Mouse (Mus musculus) embryonic stem cell, embryonic (primary cell): ENCODE data around the gene Pitpnm2.
"Not testable (repeated sequence)": the region's sequence is repeated elsewhere in the genome, so short reads cannot be mapped to it uniquely, and the experiment has no call there.

ENCODE experiments used
- CTCF ChIA-PET, 4 experiments: fragments of 300-600 bp in 2 of 4; fragments of 350-600 bp in 2 of 4; sonication (Branson Sonifier 250); formaldehyde crosslinking; loops; one replicate each; lab custom pipeline; 2022; ENCODE audit warnings: inconsistent platforms in 2 of 4; lab: Charles Lee
- POLR2A ChIA-PET, 4 experiments: fragments of 300-600 bp in 2 of 4; fragments of 350-600 bp in 2 of 4; sonication (Branson Sonifier 250); formaldehyde crosslinking; loops; one replicate each; lab custom pipeline; 2022; ENCODE audit warnings: antibody characterized with exemption in 4 of 4, inconsistent platforms in 1 of 4; lab: Charles Lee

The Pitpnm2 gene

DNA sequence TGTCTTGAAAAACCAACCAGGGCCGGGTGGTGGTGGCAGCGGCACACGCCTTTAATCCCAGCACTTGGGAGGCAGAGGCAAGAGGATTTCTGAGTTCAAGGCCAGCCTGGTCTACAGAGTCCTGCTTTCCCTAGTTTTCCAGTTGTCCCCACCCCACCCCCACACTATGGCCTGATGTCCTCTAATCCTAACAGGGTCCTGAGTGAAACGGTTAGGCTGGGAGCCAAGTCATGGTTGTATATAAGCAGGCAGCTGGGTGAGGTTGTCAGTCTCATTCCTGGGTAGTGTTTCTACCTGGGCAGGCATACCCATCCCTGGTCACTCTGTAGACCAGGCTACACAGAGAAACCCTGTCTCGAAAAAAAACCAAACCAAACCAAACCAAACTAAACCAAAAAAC, 32.5 kb downstream of the Pitpnm2 start:
- POLR2A ChIA-PET = interaction anchor here in 1 of 4 experiments (1.3 kb wide), 1 partner anchor 31 kb away, joined by 3 read pairs; no protein-coding TSS in a partner anchor
- CTCF ChIA-PET = not testable (repeated sequence)

GRCm38 (mm10) chr5:124216403-124216802, 33.2 kb downstream of the Pitpnm2 start:
- ChIA-PET POLR2A (interaction anchor here in 1 of 4 experiments (0.5 to 1.3 kb wide), 3 partner anchors 17 to 217 kb away, joined by 3 read pairs; no protein-coding TSS in a partner anchor), CTCF (no interaction called here)

GRCm38 (mm10) chr5:124215647-124216046, 33.9 kb downstream of the Pitpnm2 start:
- POLR2A ChIA-PET = interaction anchor here in 3 of 4 experiments (0.5 to 1.5 kb wide), 7 partner anchors 10 to 216 kb away, joined by 3 to 6 read pairs (median 3); partner anchors contain the start of genes 2810006K23Rik (in 1 of the 3) and Mphosph9 (in 1 of the 3)
- CTCF ChIA-PET = no interaction called here

- POLR2A ChIA-PET = interaction anchor here in 2 of 4 experiments (0.5 to 2.1 kb wide), 10 partner anchors 8 to 494 kb away, joined by 3 to 6 read pairs (median 4); partner anchors contain the start of genes 2810006K23Rik (in 2 of the 2), Mphosph9 (in 2 of the 2) and Zcchc8 (in 1 of the 2)
These were observed 34.9 kb downstream of the Pitpnm2 start for GRCm38 (mm10) chr5:124214516-124215145.

GRCm38 (mm10) chr5:124213588-124214469, 35.7 kb downstream of the Pitpnm2 start:
- CTCF ChIA-PET = interaction anchor here in 2 of 4 experiments (0.5 to 0.9 kb wide), 2 partner anchors 35 to 51 kb away, joined by 3 to 5 read pairs; no protein-coding TSS in a partner anchor

More at GRCm38 (mm10) chr5:124214516-124215145, 34.9 kb downstream of the Pitpnm2 start:
- CTCF ChIA-PET = no interaction called here

DNA sequence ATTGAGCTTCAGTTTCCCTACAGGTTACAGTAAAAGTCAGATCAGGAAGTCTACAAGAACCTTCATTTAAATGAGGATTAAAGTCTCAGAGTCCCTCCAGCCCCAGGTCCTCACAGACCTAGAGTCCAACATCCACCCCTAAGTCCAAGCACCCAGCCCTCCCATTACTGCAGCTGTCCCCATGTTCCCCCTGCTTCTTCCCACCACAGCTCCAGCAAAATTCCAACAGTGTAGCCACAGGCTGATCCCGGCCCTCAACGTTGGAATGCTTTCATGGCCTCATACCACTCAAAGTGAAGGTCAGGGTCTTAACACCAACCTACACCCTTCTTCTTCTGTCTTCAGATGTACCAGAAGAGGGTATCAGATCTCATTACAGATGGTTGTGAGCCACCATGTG, 37.9 kb downstream of the Pitpnm2 start:
- ChIA-PET CTCF (interaction anchor here (0.6 to 1.7 kb wide), 4 partner anchors 15 to 472 kb away, joined by 3 to 8 read pairs (median 4); no protein-coding TSS in a partner anchor), POLR2A (interaction anchor here in 3 of 4 experiments (0.7 to 1.8 kb wide), 11 partner anchors 12 to 549 kb away, joined by 3 to 5 read pairs (median 4); partner anchors contain the start of genes 2810006K23Rik (in 1 of the 3) and Mphosph9 (in 1 of the 3))

More at GRCm38 (mm10) chr5:124213588-124214469, 35.7 kb downstream of the Pitpnm2 start:
- POLR2A ChIA-PET = interaction anchor here in 3 of 4 experiments (0.7 to 2.1 kb wide), 9 partner anchors 8 to 114 kb away, joined by 3 to 6 read pairs (median 4); partner anchors contain the start of genes 2810006K23Rik (in 2 of the 3) and Mphosph9 (in 2 of the 3)

- POLR2A ChIA-PET = interaction anchor here in 3 of 4 experiments (0.5 to 1.8 kb wide), 13 partner anchors 11 to 550 kb away, joined by 3 to 5 read pairs (median 4); partner anchors contain the start of genes 2810006K23Rik (in 1 of the 3), Arl6ip4 (in 1 of the 3) and Mphosph9 (in 1 of the 3)
These were observed 38.3 kb downstream of the Pitpnm2 start for GRCm38 (mm10) chr5:124211234-124211633.

DNA sequence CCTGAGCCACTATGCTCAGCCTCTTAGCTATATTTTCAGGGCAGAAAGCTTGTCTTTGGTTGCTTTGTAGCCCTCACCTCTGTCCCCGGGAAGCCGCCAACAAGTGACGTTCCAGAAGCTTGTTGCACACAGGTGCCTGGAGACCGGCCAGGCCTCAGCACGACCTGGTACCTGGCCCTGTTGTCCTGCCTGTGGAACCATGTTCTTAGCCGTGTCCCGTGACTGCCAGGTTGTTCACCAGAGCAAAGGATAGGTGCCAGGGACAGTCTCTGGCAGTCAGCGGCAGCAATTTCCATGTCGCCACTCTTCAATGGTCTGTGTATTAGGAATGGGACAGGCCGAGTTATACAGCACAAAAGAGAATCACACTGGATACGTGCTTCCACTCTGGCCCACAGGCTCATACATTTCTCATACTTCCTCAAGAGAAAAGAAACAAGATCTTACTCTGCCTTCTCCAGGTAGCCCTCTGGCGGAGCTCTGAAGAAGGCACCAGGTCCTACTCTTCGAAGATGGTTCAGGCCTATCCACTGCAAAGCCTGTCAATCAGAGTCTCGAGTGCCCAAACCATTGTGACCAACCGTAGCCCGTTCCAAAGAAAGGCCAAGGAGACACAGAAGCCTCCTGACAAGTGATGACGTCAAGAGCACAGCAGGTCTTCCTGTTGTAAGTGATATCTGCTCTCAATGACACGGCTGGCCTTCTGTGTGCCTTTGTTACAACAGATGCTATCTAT, 39.1 kb downstream of the Pitpnm2 start:
- ChIA-PET POLR2A (interaction anchor here in 3 of 4 experiments (0.6 to 1.8 kb wide), 12 partner anchors 10 to 117 kb away, joined by 3 to 6 read pairs (median 4); partner anchors contain the start of genes 2810006K23Rik (in 1 of the 3) and Mphosph9 (in 1 of the 3)), CTCF (interaction anchor here (0.6 to 1.7 kb wide), 8 partner anchors 16 to 641 kb away, joined by 3 to 9 read pairs (median 3); no protein-coding TSS in a partner anchor)

More at GRCm38 (mm10) chr5:124211234-124211633, 38.3 kb downstream of the Pitpnm2 start:
- CTCF ChIA-PET = interaction anchor here (0.6 to 1.7 kb wide), 6 partner anchors 15 to 471 kb away, joined by 3 to 8 read pairs (median 4); no protein-coding TSS in a partner anchor

GRCm38 (mm10) chr5:124209850-124210249, 39.7 kb downstream of the Pitpnm2 start:
- CTCF ChIA-PET = interaction anchor here (0.6 to 1.2 kb wide), 6 partner anchors 10 to 47 kb away, joined by 3 to 5 read pairs (median 4); no protein-coding TSS in a partner anchor
- POLR2A ChIA-PET = interaction anchor here in 3 of 4 experiments (0.7 to 1.2 kb wide), 11 partner anchors 10 to 274 kb away, joined by 3 to 7 read pairs (median 4); no protein-coding TSS in a partner anchor

GRCm38 (mm10) chr5:124208030-124208429, 41.5 kb downstream of the Pitpnm2 start:
- CTCF ChIA-PET = interaction anchor here in 2 of 4 experiments (1.2 to 1.6 kb wide), 2 partner anchors 45 kb away, joined by 3 to 4 read pairs; no protein-coding TSS in a partner anchor
- POLR2A ChIA-PET = interaction anchor here in 2 of 4 experiments (0.7 to 1.6 kb wide), 4 partner anchors 14 to 95 kb away, joined by 3 read pairs; no protein-coding TSS in a partner anchor

GRCm38 (mm10) chr5:124206481-124207038, 43.0 kb downstream of the Pitpnm2 start:
- ChIA-PET CTCF (no interaction called here), POLR2A (interaction anchor here in 3 of 4 experiments (0.6 to 2.4 kb wide), 18 partner anchors 8 to 1158 kb away, joined by 3 to 11 read pairs (median 4); no protein-coding TSS in a partner anchor)

DNA sequence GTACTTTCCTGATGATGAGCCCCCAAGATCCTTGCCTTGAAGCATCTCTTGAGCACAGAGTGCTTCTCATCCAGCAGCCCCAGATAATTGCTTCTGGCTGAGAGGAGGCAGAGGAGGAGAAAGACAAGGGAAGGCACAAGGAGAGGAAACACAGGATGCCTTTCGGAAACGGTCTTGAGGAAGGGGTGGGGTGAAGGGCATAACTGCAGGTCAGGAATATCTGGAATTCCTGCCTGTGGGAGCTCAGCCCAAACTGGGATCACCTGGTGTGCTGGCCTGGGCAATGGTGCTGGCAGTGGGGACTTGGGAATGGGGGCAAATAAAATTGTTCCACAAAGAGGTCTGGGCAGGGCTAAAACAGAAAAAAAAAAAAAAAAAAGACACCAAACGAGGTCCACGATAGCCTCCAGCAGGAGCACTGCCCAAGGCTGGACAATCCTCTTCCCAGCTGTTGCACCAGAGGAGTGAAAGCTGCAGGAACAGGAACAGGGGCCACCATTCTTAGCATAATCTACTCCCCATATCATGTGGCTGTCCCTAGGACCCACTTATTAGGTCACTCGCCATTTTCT, 43.7 kb downstream of the Pitpnm2 start:
- ChIA-PET CTCF (no interaction called here), POLR2A (interaction anchor here in 3 of 4 experiments (0.6 to 2.4 kb wide), 15 partner anchors 9 to 1157 kb away, joined by 3 to 11 read pairs (median 4); no protein-coding TSS in a partner anchor)

DNA sequence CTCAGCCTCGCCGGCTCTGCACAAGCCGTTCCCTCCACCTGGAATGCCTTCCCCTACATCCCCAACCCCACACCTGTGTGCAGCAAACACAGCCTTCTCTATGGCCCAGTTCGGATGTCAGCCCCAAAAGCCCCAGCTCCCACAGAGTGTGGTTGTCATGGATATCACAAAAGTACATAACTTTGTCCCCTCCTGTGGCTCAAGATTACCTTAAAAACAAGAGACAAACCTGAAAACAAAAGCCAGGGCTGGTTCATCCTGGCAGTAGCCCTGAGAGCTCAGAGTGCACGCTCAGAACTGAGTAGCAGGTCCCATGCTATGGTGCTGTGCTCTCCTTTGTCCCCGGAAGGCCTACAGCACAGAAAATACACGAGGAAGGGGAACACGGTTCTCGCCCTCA, 44.3 kb downstream of the Pitpnm2 start:
- CTCF ChIA-PET = interaction anchor here in 1 of 4 experiments (0.9 kb wide), 1 partner anchor 24 kb away, joined by 3 read pairs; no protein-coding TSS in a partner anchor

DNA sequence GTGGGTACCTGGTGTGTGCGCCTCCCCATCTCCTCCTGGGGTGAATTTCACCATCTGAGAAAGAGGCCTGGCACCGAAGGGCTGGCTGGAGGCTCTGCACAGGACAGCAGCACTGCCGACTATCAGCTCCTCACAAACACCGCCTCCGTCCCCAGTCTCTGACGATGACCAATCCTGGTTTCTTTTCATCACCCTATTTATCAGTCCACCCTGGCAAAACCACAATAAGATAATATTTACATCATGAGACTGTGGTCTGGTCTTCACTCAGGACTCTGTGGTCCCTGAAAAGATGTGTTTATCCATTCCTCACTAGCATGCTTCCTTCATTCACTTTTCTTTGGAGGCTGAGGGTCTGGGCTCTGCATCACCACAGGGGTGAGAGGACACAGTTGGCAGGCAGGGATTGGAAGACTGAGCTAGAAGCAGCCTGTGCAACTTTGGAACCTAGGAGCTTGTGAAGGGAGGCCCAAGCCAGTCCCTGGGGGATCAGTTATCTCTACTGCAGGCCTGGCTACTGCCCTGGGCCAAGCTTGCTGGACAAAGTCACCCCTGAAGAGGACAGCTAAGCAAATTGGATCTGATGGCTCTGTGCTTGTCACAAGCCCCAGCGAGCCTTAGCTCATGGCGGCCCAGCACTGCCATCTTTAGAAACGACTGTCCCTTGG, 45.3 kb downstream of the Pitpnm2 start:
- POLR2A ChIA-PET = interaction anchor here in 1 of 4 experiments (1.0 to 2.3 kb wide), 3 partner anchors 11 to 27 kb away, joined by 3 to 6 read pairs (median 3); no protein-coding TSS in a partner anchor
- CTCF ChIA-PET = interaction anchor here in 1 of 4 experiments (0.9 kb wide), 1 partner anchor 23 kb away, joined by 3 read pairs; no protein-coding TSS in a partner anchor

More for the DNA sequence above, 44.3 kb downstream of the Pitpnm2 start:
- POLR2A ChIA-PET = interaction anchor here in 2 of 4 experiments (0.9 to 2.4 kb wide), 8 partner anchors 9 to 142 kb away, joined by 3 to 11 read pairs (median 5); no protein-coding TSS in a partner anchor

DNA sequence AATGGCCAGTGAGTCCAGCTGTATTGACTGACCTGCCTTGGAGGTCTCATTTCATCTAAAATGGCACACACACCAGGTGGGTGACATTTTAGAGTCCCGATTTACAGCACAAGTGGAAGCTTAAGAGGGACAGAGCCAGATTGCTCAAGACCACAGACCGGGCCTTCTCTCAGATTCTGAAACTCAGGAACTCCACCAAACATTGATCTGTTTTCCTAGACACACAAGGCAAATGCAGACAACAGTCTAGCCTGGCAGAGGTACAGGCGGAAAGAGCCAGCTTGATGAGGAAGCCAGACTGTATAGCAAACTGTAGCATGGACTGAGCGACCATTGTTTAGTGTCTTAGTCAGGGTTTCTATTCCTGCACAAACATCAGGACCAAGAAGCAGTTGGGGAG, 46.3 kb downstream of the Pitpnm2 start:
- ChIA-PET POLR2A (interaction anchor here in 1 of 4 experiments (1.1 kb wide), 1 partner anchor 26 kb away, joined by 3 read pairs; no protein-coding TSS in a partner anchor), CTCF (interaction anchor here in 1 of 4 experiments (0.5 kb wide), 1 partner anchor 538 kb away, joined by 4 read pairs; no protein-coding TSS in a partner anchor)
